Mouse (Mus musculus) small intestine, adult 2 months (tissue): ENCODE results near the gene Lrrc8d. TPM values are rescaled to one million over a fixed set of nuclear protein-coding genes. Genes with fewer than 3 reads are reported as not detected.

Experiments used
- H3K27ac ChIP-seq: fragments of 200-500 bp; 2 replicates; pipeline ENCODE4 v1.5.1; 2012; ENCODE audit warnings: low read depth, low read length, control low read depth, inconsistent platforms; ENCODE audit not compliant: insufficient read depth
- H3K27me3 ChIP-seq: fragments of 200-500 bp; 2 replicates; pipeline ENCODE4 v1.6.1; 2012; ENCODE audit warnings: mild to moderate bottlenecking, moderate library complexity, low read length, inconsistent platforms; ENCODE audit not compliant: control insufficient read depth, insufficient read depth
- H3K36me3 ChIP-seq: fragments of 200-500 bp; 2 replicates; pipeline ENCODE4 v1.6.1; 2012; ENCODE audit warnings: mild to moderate bottlenecking, low read length, control low read depth, inconsistent platforms; ENCODE audit not compliant: control insufficient read depth, insufficient read depth
- H3K4me1 ChIP-seq: fragments of 200-500 bp; 2 replicates; pipeline ENCODE4 v1.6.1; 2012; ENCODE audit warnings: low read length, inconsistent platforms, mixed read lengths; ENCODE audit not compliant: control insufficient read depth, insufficient read depth, insufficient read length
- H3K4me3 ChIP-seq: fragments of 200-500 bp; 2 replicates; pipeline ENCODE4 v1.5.1; 2012; ENCODE audit warnings: low read depth, mild to moderate bottlenecking, control low read depth, inconsistent platforms, low read length, moderate library complexity
- CTCF ChIP-seq: fragments of 200-500 bp; IDR thresholded peaks from 2 replicates; pipeline ENCODE4 v1.5.1; 2012; ENCODE audit warnings: low read depth, mild to moderate bottlenecking, control low read depth, inconsistent platforms, low read length, moderate library complexity, mixed read lengths; ENCODE audit not compliant: insufficient replicate concordance, insufficient read length; ENCODE audit errors: extremely low read depth
- POLR2A ChIP-seq: fragments of 200-500 bp; IDR thresholded peaks from 2 replicates; pipeline ENCODE4 v1.6.1; 2012; ENCODE audit warnings: low read depth, mild to moderate bottlenecking, control low read depth, inconsistent platforms, low read length, moderate library complexity
- WGBS: fragments of 180-500 bp; shearing (Covaris S2); methylation state at CpG from one replicate; pipeline ENCODE4 v1.1.7; 2018; 5-methylcytosine and 5-hydroxymethylcytosine counted together
- polyA plus RNA-seq: library from polyadenylated mRNA; depleted of rRNA; stranded (reverse); fragments of >200 nt; gene quantifications from 2 replicates; pipeline ENCODE4 v1.2.3, GENCODE M21; 2012

Gene Lrrc8d
- polyA plus RNA-seq, 1 experiment: 16.6 TPM

DNA sequence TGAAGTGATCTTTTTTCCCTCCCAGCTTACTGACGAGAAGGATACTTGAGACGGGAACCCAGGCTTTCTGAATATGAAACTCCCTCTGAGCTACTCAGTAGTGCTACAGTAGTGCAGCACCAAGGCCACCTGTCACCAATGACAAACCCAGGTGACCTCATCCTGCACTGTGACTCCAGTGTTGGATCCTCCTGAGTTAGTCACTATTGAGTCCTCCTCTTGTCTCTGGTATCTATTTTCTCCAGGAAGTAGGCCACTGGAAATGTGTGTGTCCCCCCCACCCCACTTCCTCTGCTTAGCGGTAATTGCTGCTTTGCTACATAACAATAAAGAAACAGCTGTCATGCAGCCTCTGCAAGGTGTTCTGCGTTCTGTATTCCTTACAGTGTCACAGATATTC lies 149.5 kb downstream of the Lrrc8d start:
- TF ChIP-seq POLR2A (no peak), CTCF (no peak)
- Histone ChIP-seq H3K4me3 (no peak overlapping the region), H3K27ac (no peak overlapping the region), H3K36me3 (no peaks in the 10 kb centered on the region), H3K4me1 (peaks cover 2% of the 10 kb centered on the region; the same call in 1 of the 2 replicates), H3K27me3 (no peaks in the 10 kb centered on the region)
- 55% methylated on average over 4 of the region's 4 CpGs for WGBS

DNA sequence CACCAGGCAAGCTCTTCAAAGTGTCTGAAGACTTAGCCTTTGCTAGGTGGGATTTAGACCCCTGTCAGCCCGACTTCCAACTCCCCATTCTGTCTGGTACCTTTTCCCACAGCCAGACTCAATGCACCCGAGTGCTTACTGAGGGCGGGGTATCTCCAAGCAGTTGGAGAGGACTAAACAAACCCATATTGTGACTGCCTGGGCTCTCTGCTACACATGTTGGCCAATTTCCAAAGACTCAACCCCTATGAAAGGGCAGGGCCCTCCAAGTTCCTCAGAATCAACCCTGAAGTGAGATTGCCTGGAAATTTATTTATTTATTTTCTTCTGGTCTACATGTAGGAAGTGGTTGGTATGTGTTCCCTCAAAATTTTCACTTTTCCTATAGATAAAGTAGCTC lies 149.9 kb downstream of the Lrrc8d start:
- Histone ChIP-seq H3K4me3 (no peak overlapping the region), H3K27me3 (no peaks in the 10 kb centered on the region), H3K36me3 (no peaks in the 10 kb centered on the region), H3K27ac (no peak overlapping the region), H3K4me1 (peaks cover 2% of the 10 kb centered on the region; the same call in 1 of the 2 replicates)
- 31% methylated on average over 3 of the region's 3 CpGs for WGBS
- no peak for TF ChIP-seq POLR2A
- TF ChIP-seq CTCF: no peak

- Histone ChIP-seq H3K27ac (no peak overlapping the region), H3K4me1 (peaks cover 5% of the 10 kb centered on the region; the same call in 1 of the 2 replicates), H3K4me3 (no peak overlapping the region), H3K27me3 (no peaks in the 10 kb centered on the region), H3K36me3 (no peaks in the 10 kb centered on the region)
- 91% methylated on average over 9 of the region's 9 CpGs for WGBS
- no peak for TF ChIP-seq CTCF
- TF ChIP-seq POLR2A: no peak
Measured at GRCm38 (mm10) chr5:105853271-105853670, 153.5 kb downstream of the Lrrc8d start.

GRCm38 (mm10) chr5:105857486-105857885 lies 157.7 kb downstream of the Lrrc8d start:
- no peaks in the 10 kb centered on the region for H3K27me3 ChIP-seq
- H3K27ac ChIP-seq: no peak overlapping the region
- H3K4me1 ChIP-seq: peaks cover 5% of the 10 kb centered on the region; the same call in 1 of the 2 replicates
- no peak overlapping the region for H3K4me3 ChIP-seq
- no peaks in the 10 kb centered on the region for H3K36me3 ChIP-seq
- WGBS: 40% methylated on average over 5 of the region's 5 CpGs
- TF ChIP-seq POLR2A (no peak), CTCF (no peak)

GRCm38 (mm10) chr5:105858754-105859694 lies 159.3 kb downstream of the Lrrc8d start:
- H3K27ac ChIP-seq: no peak overlapping the region
- H3K36me3 ChIP-seq: no peaks in the 10 kb centered on the region
- no peak for TF ChIP-seq CTCF
- H3K4me3 ChIP-seq: no peak overlapping the region
- WGBS: 68% methylated on average over 8 of the region's 8 CpGs
- H3K27me3 ChIP-seq: no peaks in the 10 kb centered on the region
- H3K4me1 ChIP-seq: peaks cover 5% of the 10 kb centered on the region; the same call in 1 of the 2 replicates

DNA sequence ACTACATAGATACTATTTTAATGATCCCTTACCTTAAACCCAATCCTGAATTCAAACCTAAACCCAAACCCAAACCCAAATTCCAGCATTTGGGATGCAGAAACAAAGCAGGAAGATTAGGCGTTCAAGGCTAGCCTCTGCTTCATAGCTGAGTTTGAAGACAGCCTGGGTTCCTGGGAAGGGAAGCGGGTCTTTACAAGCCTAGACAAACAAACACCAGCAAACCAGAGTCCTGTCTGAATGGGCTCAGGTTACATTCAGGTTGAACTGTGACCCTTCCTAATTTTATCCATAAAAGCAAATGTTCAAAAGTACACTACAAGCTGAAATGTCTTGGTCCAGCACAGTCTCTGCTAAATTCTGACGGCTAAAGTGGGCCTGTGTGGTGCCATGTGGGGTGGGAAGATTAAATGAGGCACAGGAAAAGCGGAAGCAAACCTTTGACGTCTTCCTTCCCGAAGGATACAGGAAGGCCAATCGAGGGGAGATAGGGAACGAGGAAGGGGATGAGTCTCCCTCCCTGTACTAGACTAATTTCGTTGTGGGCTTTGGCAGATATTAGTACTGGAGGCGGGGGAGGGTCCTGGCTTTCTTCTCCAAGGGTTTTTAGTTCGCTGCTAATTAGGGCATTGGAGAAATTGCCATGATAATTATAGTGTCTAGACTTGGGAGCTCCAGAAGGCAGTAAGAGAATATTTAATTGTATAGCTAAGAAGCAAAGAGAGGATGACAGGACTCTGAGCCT lies 160.1 kb downstream of the Lrrc8d start:
- no peak for TF ChIP-seq POLR2A
- no peak for TF ChIP-seq CTCF
- no peak overlapping the region for H3K27ac ChIP-seq
- WGBS: 84% methylated on average over 11 of the region's 11 CpGs

GRCm38 (mm10) chr5:105860461-105860835 lies 160.7 kb downstream of the Lrrc8d start:
- WGBS: 94% methylated on average over 10 of the region's 10 CpGs
- no peak overlapping the region for H3K4me3 ChIP-seq
- TF ChIP-seq POLR2A (no peak), CTCF (no peak)
- H3K27ac ChIP-seq: no peak overlapping the region
- peaks cover 5% of the 10 kb centered on the region; the same call in 1 of the 2 replicates for H3K4me1 ChIP-seq
- no peaks in the 10 kb centered on the region for H3K27me3 ChIP-seq
- H3K36me3 ChIP-seq: no peaks in the 10 kb centered on the region

More for the DNA sequence above, 160.1 kb downstream of the Lrrc8d start:
- Histone ChIP-seq H3K4me3 (no peak overlapping the region), H3K36me3 (no peaks in the 10 kb centered on the region), H3K27me3 (no peaks in the 10 kb centered on the region), H3K4me1 (peaks cover 5% of the 10 kb centered on the region; the same call in 1 of the 2 replicates)
